ENCODE assay signal across 8 mouse cellular contexts in the genomic region with DNA sequence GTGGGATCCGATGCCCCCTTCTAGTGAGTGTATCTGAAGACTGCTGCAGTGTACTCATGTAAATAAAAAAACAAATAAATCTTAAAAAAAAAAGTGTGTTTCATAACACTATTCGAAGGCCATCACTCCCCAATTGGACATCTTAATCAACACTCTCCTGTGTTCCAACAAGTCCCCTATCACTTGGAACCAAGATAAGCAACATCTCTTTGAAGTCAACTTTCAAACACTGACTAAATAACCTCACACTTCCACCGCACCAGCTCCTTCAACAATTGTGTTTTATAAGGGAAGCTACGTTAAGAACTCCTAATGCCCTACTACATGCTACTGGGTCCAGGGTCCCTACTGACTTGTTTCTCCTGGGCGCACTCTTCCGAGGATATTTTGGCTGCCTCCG. TPM values are rescaled to one million over a fixed set of nuclear protein-coding genes. Genes with fewer than 3 reads are reported as not detected.
DNase-seq lines count a peak whose midpoint lies in the region; ATAC-seq and TF ChIP-seq lines count a peak whose summit lies in the region.

No protein-coding gene starts in this region.

- TF ChIP-seq POLR2A in embryonic fibroblast, embryonic 13.5 days (IDR thresholded peaks at IDR 0.05; ENCODE audit: low read depth, low read length), result peak; percentile 19; the same call in 1 of the 2 replicates
- no peak for TF ChIP-seq POLR2A in olfactory bulb, adult 2 months (IDR thresholded peaks at IDR 0.05; ENCODE audit: insufficient read depth, low read depth, low read length)

- no peaks in the 10 kb centered on the region for H3K9me3 ChIP-seq in lung, postnatal 0 days (ENCODE audit: low read length)
- H3K9me3 ChIP-seq in limb, embryonic 11.5 days (ENCODE audit: control insufficient read depth, low read length), result no peaks in the 10 kb centered on the region

- TF ChIP-seq CTCF in lung, postnatal 0 days (IDR thresholded peaks at IDR 0.05), result no peak
- no peak for TF ChIP-seq CTCF in embryonic fibroblast, embryonic 13.5 days (IDR thresholded peaks at IDR 0.05; ENCODE audit: borderline replicate concordance, insufficient read depth, low read length)
- no peak for TF ChIP-seq CTCF in olfactory bulb, adult 2 months (IDR thresholded peaks at IDR 0.05; ENCODE audit: insufficient read depth, low read depth, low read length)

- no peak for TF ChIP-seq EP300 in lung, postnatal 0 days (IDR thresholded peaks at IDR 0.05)

- H3K4me2 ChIP-seq in lung, postnatal 0 days (replicated peaks; ENCODE audit: low read depth, low read length), result peak overlapping the region; percentile 67
- peak overlapping the region; percentile 72 for H3K4me2 ChIP-seq in limb, embryonic 11.5 days (ENCODE audit: low read depth, severe bottlenecking)

- peaks cover 13% of the 10 kb centered on the region; the same call in 1 of the 2 replicates for H3K4me1 ChIP-seq in lung, postnatal 0 days (ENCODE audit: insufficient read depth, low read depth, low read length)
- H3K4me1 ChIP-seq in embryonic fibroblast, embryonic 13.5 days (ENCODE audit: control insufficient read depth, insufficient read depth, low read length), result 0 out of 2 replicates have a peak, but pooled peaks cover 5% of the 10 kb centered on the region
- peaks cover 24% of the 10 kb centered on the region for H3K4me1 ChIP-seq in limb, embryonic 11.5 days (ENCODE audit: control insufficient read depth, insufficient read depth, low read length)
- peaks cover 15% of the 10 kb centered on the region for H3K4me1 ChIP-seq in olfactory bulb, adult 2 months (ENCODE audit: control insufficient read depth, insufficient read depth, low read length)

- peaks cover 11% of the 10 kb centered on the region; the same call in 1 of the 2 replicates for H3K36me3 ChIP-seq in lung, postnatal 0 days (ENCODE audit: insufficient read depth, low read length)
- H3K36me3 ChIP-seq in limb, embryonic 11.5 days (ENCODE audit: control insufficient read depth, insufficient read depth, low read length), result peaks cover 9% of the 10 kb centered on the region

- H3K27ac ChIP-seq in lung, postnatal 0 days (ENCODE audit: low read length), result no peak overlapping the region
- H3K27ac ChIP-seq in embryonic fibroblast, embryonic 13.5 days (ENCODE audit: insufficient read depth, low read length), result peak overlapping the region; percentile 88
- H3K27ac ChIP-seq in limb, embryonic 11.5 days (replicated peaks; ENCODE audit: low read depth, low read length), result no peak overlapping the region; the same call in 1 of the 2 replicates
- H3K27ac ChIP-seq in olfactory bulb, adult 2 months (ENCODE audit: insufficient read depth, low read depth, low read length), result no peak overlapping the region

- peak overlapping the region; percentile 72 for H3K4me3 ChIP-seq in lung, postnatal 0 days (ENCODE audit: low read depth, low read length)
- H3K4me3 ChIP-seq in embryonic fibroblast, embryonic 13.5 days (ENCODE audit: insufficient read depth, low read length), result peak overlapping the region; percentile 86
- peak overlapping the region; percentile 77 for H3K4me3 ChIP-seq in limb, embryonic 11.5 days (ENCODE audit: low read depth, low read length)
- peak overlapping the region; percentile 96 for H3K4me3 ChIP-seq in olfactory bulb, adult 2 months (ENCODE audit: insufficient read depth, low read depth, low read length)

- DNase-seq in lung, postnatal 0 days (ENCODE audit: low spot score), result no peak
- no peak for DNase-seq in lung, postnatal 36 days
- no peak for DNase-seq in limb, embryonic 11.5 days (ENCODE audit: low spot score)
- no peak for DNase-seq in urinary bladder, postnatal 10 days (ENCODE audit: low spot score)
- DNase-seq in cerebellum, adult 18-20 months, result no peak
- no peak for DNase-seq in cerebellum, postnatal 25 days

- under 1% methylated on average over 7 of the region's 7 CpGs for WGBS in lung, postnatal 0 days
- WGBS in limb, embryonic 11.5 days, result 8% methylated on average over 7 of the region's 7 CpGs
- WGBS in olfactory bulb, adult 2 months, result 6% methylated on average over 7 of the region's 7 CpGs

- no peaks in the 10 kb centered on the region for H3K27me3 ChIP-seq in lung, postnatal 0 days (replicated peaks; ENCODE audit: insufficient read depth, low read length)
- no peaks in the 10 kb centered on the region for H3K27me3 ChIP-seq in limb, embryonic 11.5 days (ENCODE audit: control insufficient read depth, insufficient read depth, low read length)

- peak overlapping the region; percentile 58 for H3K9ac ChIP-seq in lung, postnatal 0 days (replicated peaks; ENCODE audit: low read depth)
- peak overlapping the region; percentile 92 for H3K9ac ChIP-seq in limb, embryonic 11.5 days (ENCODE audit: low read length)

- no peak for ATAC-seq in lung, postnatal 0 days
- ATAC-seq in limb, embryonic 11.5 days (ENCODE audit: insufficient number of reproducible peaks, low FRiP score, low TSS enrichment, low read depth), result no peak

RNA-seq across cellular contexts. Expression of gene Rpl23a, which starts 0.9 kb away (rescaled TPM):
- polyA plus RNA-seq in lung, postnatal 0 days (2015; fragmentation: Nextera tagmentation; extraction: Ambion mirVana), result 991 and 1,079 TPM in 2 replicates
- 2,180 and 2,276 TPM in 2 replicates for polyA plus RNA-seq in embryonic fibroblast, embryonic 13.5 days (2011; ENCODE audit: insufficient read length, low read depth, missing spikeins)
- 1,529 and 1,574 TPM in 2 replicates for polyA plus RNA-seq in limb, embryonic 11.5 days (2014; fragmentation: Nextera tagmentation; extraction: Ambion mirVana)
- polyA plus RNA-seq in olfactory bulb, adult 2 months (2012; ENCODE audit: insufficient read depth, insufficient read length, low replicate concordance, missing spikeins), result 1,288 TPM in 1 of 2 replicates, not detected in the other

RNA-seq across cellular contexts. Expression of gene Rab34, which starts 5.8 kb away (rescaled TPM):
- 103 and 104 TPM in 2 replicates for polyA plus RNA-seq in lung, postnatal 0 days (2015; fragmentation: Nextera tagmentation; extraction: Ambion mirVana)
- 112 and 127 TPM in 2 replicates for polyA plus RNA-seq in embryonic fibroblast, embryonic 13.5 days (2011; ENCODE audit: insufficient read length, low read depth, missing spikeins)
- polyA plus RNA-seq in limb, embryonic 11.5 days (2014; fragmentation: Nextera tagmentation; extraction: Ambion mirVana), result 142 and 144 TPM in 2 replicates
- not detected in 2 replicates for polyA plus RNA-seq in olfactory bulb, adult 2 months (2012; ENCODE audit: insufficient read depth, insufficient read length, low replicate concordance, missing spikeins)

RNA-seq across cellular contexts. Expression of gene Tlcd1, which starts 5.9 kb away (rescaled TPM):
- polyA plus RNA-seq in lung, postnatal 0 days (2015; fragmentation: Nextera tagmentation; extraction: Ambion mirVana), result 18.2 and 20.0 TPM in 2 replicates
- 13.6 and 15.3 TPM in 2 replicates for polyA plus RNA-seq in embryonic fibroblast, embryonic 13.5 days (2011; ENCODE audit: insufficient read length, low read depth, missing spikeins)
- polyA plus RNA-seq in limb, embryonic 11.5 days (2014; fragmentation: Nextera tagmentation; extraction: Ambion mirVana), result 8.7 and 10.4 TPM in 2 replicates
- not detected in 2 replicates for polyA plus RNA-seq in olfactory bulb, adult 2 months (2012; ENCODE audit: insufficient read depth, insufficient read length, low replicate concordance, missing spikeins)

RNA-seq across cellular contexts. Expression of gene Nek8, which starts 6.0 kb away (rescaled TPM):
- polyA plus RNA-seq in lung, postnatal 0 days (2015; fragmentation: Nextera tagmentation; extraction: Ambion mirVana), result 11.7 and 14.4 TPM in 2 replicates
- 12.0 and 17.9 TPM in 2 replicates for polyA plus RNA-seq in embryonic fibroblast, embryonic 13.5 days (2011; ENCODE audit: insufficient read length, low read depth, missing spikeins)
- 15.0 and 15.5 TPM in 2 replicates for polyA plus RNA-seq in limb, embryonic 11.5 days (2014; fragmentation: Nextera tagmentation; extraction: Ambion mirVana)
- not detected in 2 replicates for polyA plus RNA-seq in olfactory bulb, adult 2 months (2012; ENCODE audit: insufficient read depth, insufficient read length, low replicate concordance, missing spikeins)

RNA-seq across cellular contexts. Expression of gene Proca1, which starts 10.7 kb away (rescaled TPM):
- polyA plus RNA-seq in lung, postnatal 0 days (2015; fragmentation: Nextera tagmentation; extraction: Ambion mirVana), result 8.1 and 11.2 TPM in 2 replicates
- 0.92 and 1.7 TPM in 2 replicates for polyA plus RNA-seq in embryonic fibroblast, embryonic 13.5 days (2011; ENCODE audit: insufficient read length, low read depth, missing spikeins)
- polyA plus RNA-seq in limb, embryonic 11.5 days (2014; fragmentation: Nextera tagmentation; extraction: Ambion mirVana), result 0.84 and 1.3 TPM in 2 replicates
- polyA plus RNA-seq in olfactory bulb, adult 2 months (2012; ENCODE audit: insufficient read depth, insufficient read length, low replicate concordance, missing spikeins), result not detected in 2 replicates

Comparison
In these comparisons a context has a peak if more than half of its experiments do, and no peak if none do; other contexts are left out.
1. RNA of gene Rab34, which starts 5.8 kb away (polyA plus RNA-seq): 142 to 144 TPM in limb, embryonic 11.5 days, 112 to 127 TPM in embryonic fibroblast, embryonic 13.5 days and 103 to 104 TPM in lung, postnatal 0 days; not detected in olfactory bulb, adult 2 months; every median in the first group is over 100 times any median in the second.
2. Peak in every context shown above with its lines, with median percentiles within 50 percentile points of each other: H3K4me3 ChIP-seq.